Mouse (Mus musculus): ENCODE results near the gene Cyp1b1.

GRCm38 (mm10) chr17:79761841-79762240 is 47.0 kb upstream of the Cyp1b1 start:
- TF ChIP-seq USF1 (IDR thresholded peaks at IDR 0.05; ENCODE audit: low read depth, low read length) (no peak), CTCF (IDR thresholded peaks at IDR 0.05 in 2 of 3, conservative IDR thresholded peaks at IDR 0.05 in 1 of 3; ENCODE audit: control insufficient read depth in 1 of 3, insufficient read depth in 1 of 3, low read depth in 2 of 3, low read length in 3 of 3, poor library complexity in 1 of 3, severe bottlenecking in 1 of 3) (no peak), EP300 (IDR thresholded peaks at IDR 0.05; ENCODE audit: low read depth in 1 of 2, low read length in 2 of 2) (no peak), TCF12 (IDR thresholded peaks at IDR 0.05; ENCODE audit: low read depth, low read length) (no peak), MEF2A (IDR thresholded peaks at IDR 0.05; ENCODE audit: extremely low read depth, insufficient replicate concordance, low read depth, low read length, poor library complexity, severe bottlenecking) (no peak)
